Mouse (Mus musculus) T-helper 2 cell (primary cell): ENCODE measurements at regions not wholly inside any gene's neighbourhood (a gene's known extent, or its start where the extent isn't known, plus 50 kb on each side); places are given as distances from the start of the nearest gene placed in this dataset.

Source experiments
- in situ Hi-C: fragments of 300-600 bp; cut with MboI, MseI; formaldehyde crosslinking; loops from one replicate; pipeline ENCODE4 v1.15.1; 2025; ENCODE audit warnings: high pct_unique_total_duplicates

GRCm38 (mm10) chr1:96278046-96278576, 593.9 kb downstream of the Slco4c1 start:
- in situ Hi-C loops, result no loop called here

- in situ Hi-C loops, result no loop called here
These were observed 595.3 kb downstream of the Slco4c1 start for GRCm38 (mm10) chr1:96276646-96277045.
